Comparison of ENCODE assay signal across 8 mouse cellular contexts in genomic region chr6:125145001-125145400, GRCm38 (mm10). TPM values are rescaled to one million over a fixed set of nuclear protein-coding genes. Genes with fewer than 3 reads are reported as not detected.
DNase-seq lines count a peak whose midpoint lies in the region; ATAC-seq lines count a peak whose summit lies in the region.

Gene Iffo1, plus strand, starts transcription at chr6:125145241.

- 1% methylated on average over 16 of the region's 16 CpGs for WGBS in hindbrain, embryonic 15.5 days

- H3K27ac ChIP-seq in hindbrain, embryonic 15.5 days (replicated peaks), result peak within 1 kb of the TSS; percentile 90

- peak; percentile 100 for ATAC-seq in activated CD4-positive, CD25-positive, alpha-beta regulatory T cell, adult 4 months
- peak; percentile 94 for ATAC-seq in hindbrain, embryonic 15.5 days (ENCODE audit: low FRiP score, low read depth)

- H3K36me3 ChIP-seq in hindbrain, embryonic 15.5 days, result peaks cover 35% of the 10 kb centered on the region

- DNase-seq in cerebellum, postnatal 4 days (ENCODE audit: low spot score in 2 of 2), result peak; percentile 78 to 88
- peak; percentile 95 for DNase-seq in gastrocnemius, adult 18-20 months (ENCODE audit: low spot score)
- DNase-seq in left cerebral cortex, adult 18-20 months (ENCODE audit: low spot score in 2 of 2), result peak; percentile 87 to 90
- DNase-seq in lung, postnatal 4 days, result peak; percentile 91 to 93
- DNase-seq in retina, postnatal 7 days (ENCODE audit: low read depth, low spot score), result peak; percentile 86
- DNase-seq in urinary bladder, postnatal 14 days (ENCODE audit: low spot score), result peak; percentile 83

- no peaks in the 10 kb centered on the region for H3K9me3 ChIP-seq in hindbrain, embryonic 15.5 days

- H3K9ac ChIP-seq in hindbrain, embryonic 15.5 days, result peak within 1 kb of the TSS; percentile 92

- H3K27me3 ChIP-seq in hindbrain, embryonic 15.5 days, result no peaks in the 10 kb centered on the region

- peak within 1 kb of the TSS; percentile 86 for H3K4me3 ChIP-seq in hindbrain, embryonic 15.5 days

- H3K4me2 ChIP-seq in hindbrain, embryonic 15.5 days, result peak within 1 kb of the TSS; percentile 75

- H3K4me1 ChIP-seq in hindbrain, embryonic 15.5 days (replicated peaks), result peaks cover 52% of the 10 kb centered on the region

RNA-seq across cellular contexts. Expression of gene Iffo1, which starts in this region (rescaled TPM):
- 10 to 100 TPM in 1 of 2 experiments, 1 to 10 TPM in 1; 6.9 to 13.3 TPM for polyA plus RNA-seq in activated CD4-positive, CD25-positive, alpha-beta regulatory T cell, adult 4 months (2017; shearing (Covaris generic))
- 1 to 10 TPM; 5.8 to 6.3 TPM for total RNA-seq in gastrocnemius, adult 18-20 months (2021)
- 22.1 and 23.7 TPM in 2 replicates for polyA plus RNA-seq in hindbrain, embryonic 15.5 days (2015; fragmentation: Nextera tagmentation; extraction: Ambion mirVana)
- 10 to 100 TPM; 54.6 to 55.8 TPM for total RNA-seq in left cerebral cortex, adult 18-20 months (2021)

Comparison
In these comparisons a context has a peak if more than half of its experiments do, and no peak if none do; other contexts are left out.
1. Peak in every context shown above with its lines: DNase-seq, ATAC-seq, H3K4me3 ChIP-seq and H3K27ac ChIP-seq.
2. RNA of gene Iffo1 (total RNA-seq): 54.6 to 55.8 TPM in left cerebral cortex, adult 18-20 months; 5.8 to 6.3 TPM in gastrocnemius, adult 18-20 months; every median in the first group is over 4 times any median in the second.